8 mouse cellular contexts compared by ENCODE assay signal in genomic region chr2:118762784-118763148, GRCm38 (mm10). TPM values are rescaled to one million over a fixed set of nuclear protein-coding genes. Genes with fewer than 3 reads are reported as not detected.
DNase-seq lines count a peak whose midpoint lies in the region; ATAC-seq and TF ChIP-seq lines count a peak whose summit lies in the region.

No protein-coding gene starts in this region.

- ATAC-seq in forebrain, embryonic 15.5 days (replicated peaks) = no peak
- ATAC-seq in megakaryocyte, adult 5-6 weeks (ENCODE audit: poor library complexity, severe bottlenecking) = peak; percentile 4; the same call in 1 of the 2 replicates

- H3K4me2 ChIP-seq in forebrain, embryonic 15.5 days (replicated peaks) = peak overlapping the region; percentile 36

- peaks cover 10% of the 10 kb centered on the region for H3K79me3 ChIP-seq in C2C12 (ENCODE audit: low read depth)

- H3K9me3 ChIP-seq in forebrain, embryonic 15.5 days = no peaks in the 10 kb centered on the region

- peak overlapping the region; percentile 40 for H3K9ac ChIP-seq in forebrain, embryonic 15.5 days (replicated peaks)

- 7% methylated on average over 10 of the region's 10 CpGs for WGBS in forebrain, embryonic 15.5 days

- intact Hi-C loops in gastrocnemius, adult 2 months (cut with DNase I) = loop anchor here (1.0 to 10.0 kb wide), 2 partner anchors 19 to 212 kb away; no protein-coding TSS in a partner anchor
- intact Hi-C loops in gastrocnemius, postnatal 36 days (cut with DNase I) = no loop called here

- no peak for DNase-seq in gastrocnemius, adult 2 months
- no peak for DNase-seq in gastrocnemius, postnatal 36 days
- DNase-seq in thymus, postnatal 0 days (ENCODE audit: low spot score) = no peak
- DNase-seq in right cerebral cortex, postnatal 4 days = no peak
- DNase-seq in layer of hippocampus, adult 9-11 months = no peak

- H3K4me1 ChIP-seq in forebrain, embryonic 15.5 days = peaks cover 49% of the 10 kb centered on the region

- peak overlapping the region; percentile 88 for H3ac ChIP-seq in C2C12 (ENCODE audit: control insufficient read depth, insufficient read length, low read depth)

- peaks cover 28% of the 10 kb centered on the region for H3K36me3 ChIP-seq in C2C12 (ENCODE audit: control insufficient read depth, insufficient read depth)
- no peaks in the 10 kb centered on the region for H3K36me3 ChIP-seq in forebrain, embryonic 15.5 days

- peak overlapping the region; percentile 70 for H3K4me3 ChIP-seq in gastrocnemius, adult 2 months
- peak overlapping the region; percentile 46 for H3K4me3 ChIP-seq in C2C12 (ENCODE audit: insufficient read depth, poor library complexity, severe bottlenecking)
- H3K4me3 ChIP-seq in forebrain, embryonic 15.5 days = peak overlapping the region; percentile 17; the same call in 1 of the 2 replicates

- H3K27ac ChIP-seq in gastrocnemius, adult 2 months = peak overlapping the region; percentile 93
- peak overlapping the region; percentile 96 for H3K27ac ChIP-seq in forebrain, embryonic 15.5 days (replicated peaks)

- no peaks in the 10 kb centered on the region for H3K27me3 ChIP-seq in C2C12 (ENCODE audit: control insufficient read depth, insufficient read depth, insufficient read length)
- H3K27me3 ChIP-seq in forebrain, embryonic 15.5 days = no peaks in the 10 kb centered on the region

- no peak for TF ChIP-seq CTCF in gastrocnemius, adult 2 months (IDR thresholded peaks at IDR 0.05)
- no peak for TF ChIP-seq CTCF in C2C12 (IDR thresholded peaks at IDR 0.05; ENCODE audit: control insufficient read depth, insufficient read depth, insufficient read length)

- H3K79me2 ChIP-seq in C2C12 (ENCODE audit: control insufficient read depth, insufficient read depth) = peaks cover 43% of the 10 kb centered on the region

TF ChIP-seq in C2C12, 6 proteins besides CTCF, POLR2A, EP300 and RAD21:
- TF ChIP-seq FOSL1 (IDR thresholded peaks at IDR 0.05; ENCODE audit: insufficient read depth, low read length, poor library complexity, severe bottlenecking) = no peak
- peak; percentile 12 for TF ChIP-seq MAX (IDR thresholded peaks at IDR 0.05)
- TF ChIP-seq CEBPB (IDR thresholded peaks at IDR 0.05; ENCODE audit: low read depth) = no peak
- TF ChIP-seq MYOG (IDR thresholded peaks at IDR 0.05; ENCODE audit: control insufficient read depth, extremely low read depth, insufficient read length) = no peak

RNA-seq across cellular contexts. Expression of gene Ccdc9b, which starts 0.3 kb away (rescaled TPM):
- total RNA-seq in gastrocnemius, adult 2 months (2021) = 10 to 100 TPM; 14.6 to 20.8 TPM
- total RNA-seq in gastrocnemius, postnatal 36 days (2021) = 10 to 100 TPM; 13.8 to 15.4 TPM
- polyA plus RNA-seq in C2C12 (2012; fragmentation: generic; extraction: Trizol) = 9.3 TPM
- 1.3 and 1.6 TPM in 2 replicates for polyA plus RNA-seq in forebrain, embryonic 15.5 days (2015; fragmentation: Nextera tagmentation; extraction: Ambion mirVana)
- 0.16 TPM in 1 of 2 replicates, not detected in the other for total RNA-seq in megakaryocyte, adult 5-6 weeks (2015)
- 0.44 and 0.53 TPM in 2 replicates for total RNA-seq in megakaryocyte, adult 5-6 weeks (2017)
- polyA plus RNA-seq in thymus, postnatal 0 days (2015; fragmentation: Nextera tagmentation; extraction: Ambion mirVana) = 0.27 and 0.28 TPM in 2 replicates

RNA-seq across cellular contexts. Expression of gene Phgr1, which starts 9.8 kb away (rescaled TPM):
- not detected for total RNA-seq in gastrocnemius, adult 2 months (2021)
- total RNA-seq in gastrocnemius, postnatal 36 days (2021) = not detected
- polyA plus RNA-seq in C2C12 (2012; fragmentation: generic; extraction: Trizol) = not detected
- polyA plus RNA-seq in forebrain, embryonic 15.5 days (2015; fragmentation: Nextera tagmentation; extraction: Ambion mirVana) = not detected in 2 replicates
- not detected in 2 replicates for total RNA-seq in megakaryocyte, adult 5-6 weeks (2015)
- total RNA-seq in megakaryocyte, adult 5-6 weeks (2017) = not detected in 2 replicates
- 0.92 and 1.5 TPM in 2 replicates for polyA plus RNA-seq in thymus, postnatal 0 days (2015; fragmentation: Nextera tagmentation; extraction: Ambion mirVana)

RNA-seq across cellular contexts. Expression of gene Disp2, which starts 16.8 kb away (rescaled TPM):
- not detected for total RNA-seq in gastrocnemius, adult 2 months (2021)
- total RNA-seq in gastrocnemius, postnatal 36 days (2021) = not detected
- polyA plus RNA-seq in C2C12 (2012; fragmentation: generic; extraction: Trizol) = 0.05 TPM
- polyA plus RNA-seq in forebrain, embryonic 15.5 days (2015; fragmentation: Nextera tagmentation; extraction: Ambion mirVana) = 24.2 and 25.8 TPM in 2 replicates
- total RNA-seq in megakaryocyte, adult 5-6 weeks (2015) = 0.02 TPM in 1 of 2 replicates, not detected in the other
- total RNA-seq in megakaryocyte, adult 5-6 weeks (2017) = not detected in 2 replicates
- polyA plus RNA-seq in thymus, postnatal 0 days (2015; fragmentation: Nextera tagmentation; extraction: Ambion mirVana) = 0.07 and 0.09 TPM in 2 replicates

RNA-seq across cellular contexts. Expression of gene Inafm2, which starts 17.2 kb away (rescaled TPM):
- 1 to 10 TPM; 5.2 to 5.8 TPM for total RNA-seq in gastrocnemius, adult 2 months (2021)
- 1 to 10 TPM; 3.8 to 4.9 TPM for total RNA-seq in gastrocnemius, postnatal 36 days (2021)
- 10.3 TPM for polyA plus RNA-seq in C2C12 (2012; fragmentation: generic; extraction: Trizol)
- 25.3 and 27.2 TPM in 2 replicates for polyA plus RNA-seq in forebrain, embryonic 15.5 days (2015; fragmentation: Nextera tagmentation; extraction: Ambion mirVana)
- total RNA-seq in megakaryocyte, adult 5-6 weeks (2015) = 12.0 and 15.3 TPM in 2 replicates
- 10.6 and 11.2 TPM in 2 replicates for total RNA-seq in megakaryocyte, adult 5-6 weeks (2017)
- 22.3 and 26.4 TPM in 2 replicates for polyA plus RNA-seq in thymus, postnatal 0 days (2015; fragmentation: Nextera tagmentation; extraction: Ambion mirVana)

RNA-seq across cellular contexts. Expression of gene Plcb2, which starts 34.5 kb away (rescaled TPM):
- under 1 TPM; 0.11 to 0.43 TPM for total RNA-seq in gastrocnemius, adult 2 months (2021)
- total RNA-seq in gastrocnemius, postnatal 36 days (2021) = under 1 TPM; 0.26 to 0.52 TPM
- not detected for polyA plus RNA-seq in C2C12 (2012; fragmentation: generic; extraction: Trizol)
- polyA plus RNA-seq in forebrain, embryonic 15.5 days (2015; fragmentation: Nextera tagmentation; extraction: Ambion mirVana) = 0.63 and 0.69 TPM in 2 replicates
- total RNA-seq in megakaryocyte, adult 5-6 weeks (2015) = 48.2 and 48.4 TPM in 2 replicates
- 38.1 and 46.9 TPM in 2 replicates for total RNA-seq in megakaryocyte, adult 5-6 weeks (2017)
- polyA plus RNA-seq in thymus, postnatal 0 days (2015; fragmentation: Nextera tagmentation; extraction: Ambion mirVana) = 10.1 and 11.8 TPM in 2 replicates

Comparison
In these comparisons a context has a peak if more than half of its experiments do, and no peak if none do; other contexts are left out.
1. H3K4me3 ChIP-seq: peak in every context shown above with its lines; median percentile 70 in gastrocnemius, adult 2 months; 46 in C2C12; 17 in forebrain, embryonic 15.5 days.
2. RNA of gene Ccdc9b, which starts 0.3 kb away (total RNA-seq): 14.6 to 20.8 TPM in gastrocnemius, adult 2 months and 13.8 to 15.4 TPM in gastrocnemius, postnatal 36 days; 0.16 to 0.53 TPM in megakaryocyte, adult 5-6 weeks; every median in the first group is over 4 times any median in the second.